Mouse (Mus musculus) embryonic facial prominence, embryonic 10.5 days (tissue): ENCODE measurements around the gene Cib1. TPM values are rescaled to one million over a fixed set of nuclear protein-coding genes. Genes with fewer than 3 reads are reported as not detected.
A peak's percentile ranks its signal among the peaks of the same experiment; 100 is the strongest.

ENCODE experiments used
- DNase-seq: peaks from one replicate; pipeline ENCODE4 v3.0.0-alpha.2; 2017; ENCODE audit warnings: low spot score
- H3K27ac ChIP-seq: fragments of 300-500 bp; sonication (generic); replicated peaks from 2 replicates; pipeline ENCODE4 v1.5.1; 2016; ENCODE audit warnings: mild to moderate bottlenecking
- H3K27me3 ChIP-seq: fragments of 300-500 bp; sonication (generic); replicated peaks from 2 replicates; pipeline ENCODE4 v1.6.1; 2016; ENCODE audit warnings: low read depth, mild to moderate bottlenecking; ENCODE audit not compliant: poor library complexity, severe bottlenecking
- H3K36me3 ChIP-seq: fragments of 300-500 bp; sonication (generic); replicated peaks from 2 replicates; pipeline ENCODE4 v1.6.1; 2016; ENCODE audit warnings: mild to moderate bottlenecking, moderate library complexity
- H3K4me1 ChIP-seq: fragments of 300-500 bp; sonication (generic); 2 replicates; pipeline ENCODE4 v1.6.1; 2016
- H3K4me3 ChIP-seq: fragments of 300-500 bp; sonication (generic); 2 replicates; pipeline ENCODE4 v1.5.1; 2016; ENCODE audit warnings: mild to moderate bottlenecking, moderate library complexity
- H3K9me3 ChIP-seq: fragments of 300-500 bp; sonication (generic); 2 replicates; pipeline ENCODE4 v1.6.1; 2016; ENCODE audit warnings: mild to moderate bottlenecking
- WGBS: fragments of 180-500 bp; shearing (Covaris S2); methylation state at CpG from one replicate; pipeline ENCODE4 v1.1.7; 2016; 5-methylcytosine and 5-hydroxymethylcytosine counted together
- polyA plus RNA-seq: library from polyadenylated mRNA; unstranded; fragments of >200 nt; fragmentation: Nextera tagmentation; extraction: Ambion mirVana; gene quantifications from 2 replicates; pipeline ENCODE4 v1.2.1, GENCODE M21; 2016

The Cib1 gene
- polyA plus RNA-seq, 1 experiment from 2014 or later: 70.8 TPM

GRCm38 (mm10) chr7:80205705-80206589 lies 26.7 kb downstream of the Cib1 start:
- H3K4me3 ChIP-seq: no peak overlapping the region
- peaks cover 85% of the 10 kb centered on the region for H3K4me1 ChIP-seq
- WGBS: 85% methylated on average over 12 of the region's 12 CpGs
- no peaks in the 10 kb centered on the region for H3K9me3 ChIP-seq
- 0 out of 2 replicates have a peak overlapping the region, but pooled peaks have one; percentile 8 for H3K27ac ChIP-seq
- H3K27me3 ChIP-seq: no peaks in the 10 kb centered on the region
- peaks cover 19% of the 10 kb centered on the region for H3K36me3 ChIP-seq
- no peak for DNase-seq

DNA sequence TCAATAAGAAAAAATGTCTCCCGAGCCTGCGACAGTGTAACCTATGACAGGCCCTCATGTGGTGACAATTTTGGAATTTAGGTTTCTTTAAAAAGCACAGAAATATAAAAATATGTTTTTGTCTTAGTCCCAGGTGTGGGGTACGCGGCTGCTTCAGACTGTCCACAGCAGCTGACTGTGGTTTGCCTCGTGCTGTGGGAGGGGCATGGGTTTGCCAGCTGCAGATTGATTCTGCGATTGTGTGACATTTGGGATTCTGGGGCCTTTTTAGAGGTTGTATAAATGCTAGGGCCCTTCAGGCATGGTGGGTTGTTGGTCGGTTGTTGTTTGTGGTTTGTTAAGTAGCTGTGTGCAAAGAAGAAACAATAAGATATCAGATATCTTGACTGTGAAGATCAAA lies 27.7 kb downstream of the Cib1 start:
- Histone ChIP-seq H3K9me3 (no peaks in the 10 kb centered on the region), H3K27ac (no peak overlapping the region), H3K36me3 (peaks cover 20% of the 10 kb centered on the region), H3K4me1 (peaks cover 93% of the 10 kb centered on the region), H3K27me3 (no peaks in the 10 kb centered on the region), H3K4me3 (no peak overlapping the region)
- DNase-seq: no peak
- 84% methylated on average over 7 of the region's 7 CpGs for WGBS

DNA sequence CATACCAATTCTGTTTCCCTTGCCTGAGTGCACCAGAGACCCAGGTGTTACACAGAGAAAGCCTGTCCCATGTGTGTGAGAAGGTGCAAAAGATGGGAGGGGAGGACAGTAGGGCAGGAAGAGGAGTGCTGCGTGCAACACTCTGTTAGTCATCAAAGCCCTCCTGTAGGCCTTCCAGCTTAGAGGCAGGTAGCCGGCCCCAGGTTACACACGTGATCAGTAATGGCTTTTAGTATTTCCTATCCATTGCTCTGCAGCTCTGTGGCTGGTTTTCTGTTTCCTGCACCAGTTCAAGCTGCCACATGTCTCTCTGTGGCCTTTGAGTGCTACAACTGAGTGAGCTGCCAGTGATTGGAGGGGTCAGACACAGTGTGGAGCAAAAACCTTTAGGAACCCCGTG lies 28.3 kb downstream of the Cib1 start:
- Histone ChIP-seq H3K36me3 (peaks cover 20% of the 10 kb centered on the region), H3K27ac (no peak overlapping the region), H3K4me1 (peaks cover 93% of the 10 kb centered on the region), H3K9me3 (no peaks in the 10 kb centered on the region), H3K27me3 (no peaks in the 10 kb centered on the region), H3K4me3 (no peak overlapping the region)
- WGBS: 88% methylated on average over 4 of the region's 4 CpGs
- no peak for DNase-seq

DNA sequence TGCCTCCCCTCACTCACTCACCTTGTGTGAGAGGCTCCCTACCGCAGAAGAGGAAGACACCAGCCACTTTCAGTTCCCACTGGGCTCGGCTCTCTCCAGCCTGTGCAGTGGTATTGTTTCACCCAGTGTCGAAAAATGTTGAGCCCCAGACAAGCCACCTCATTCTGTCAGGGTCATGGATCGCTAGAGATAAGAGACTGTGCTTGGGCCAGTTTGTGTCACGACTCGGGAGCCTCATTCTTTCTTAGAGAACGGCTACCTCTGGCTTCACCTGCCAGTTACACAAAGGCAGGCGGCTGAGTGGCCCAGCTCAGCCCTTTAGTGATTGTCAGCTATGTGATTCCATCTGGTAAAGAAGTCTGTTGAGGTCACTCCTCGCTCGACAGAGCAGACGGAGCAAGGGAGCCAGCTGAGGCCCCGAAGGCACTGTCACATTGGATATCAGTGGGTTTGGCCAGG lies 28.9 kb downstream of the Cib1 start:
- Histone ChIP-seq H3K27ac (0 out of 2 replicates have a peak overlapping the region, but pooled peaks have one; percentile 14), H3K9me3 (no peaks in the 10 kb centered on the region), H3K36me3 (peaks cover 20% of the 10 kb centered on the region), H3K4me1 (peaks cover 93% of the 10 kb centered on the region), H3K27me3 (no peaks in the 10 kb centered on the region), H3K4me3 (no peak overlapping the region)
- DNase-seq: no peak
- 63% methylated on average over 12 of the region's 12 CpGs for WGBS

- WGBS: 88% methylated on average over 5 of the region's 5 CpGs
- 0 out of 2 replicates have a peak overlapping the region, but pooled peaks have one; percentile 27 for H3K27ac ChIP-seq
- H3K36me3 ChIP-seq: peaks cover 20% of the 10 kb centered on the region
- no peak for DNase-seq
- peaks cover 92% of the 10 kb centered on the region for H3K4me1 ChIP-seq
- no peak overlapping the region for H3K4me3 ChIP-seq
- no peaks in the 10 kb centered on the region for H3K9me3 ChIP-seq
- no peaks in the 10 kb centered on the region for H3K27me3 ChIP-seq
These were observed 29.7 kb downstream of the Cib1 start for GRCm38 (mm10) chr7:80202961-80203360.

DNA sequence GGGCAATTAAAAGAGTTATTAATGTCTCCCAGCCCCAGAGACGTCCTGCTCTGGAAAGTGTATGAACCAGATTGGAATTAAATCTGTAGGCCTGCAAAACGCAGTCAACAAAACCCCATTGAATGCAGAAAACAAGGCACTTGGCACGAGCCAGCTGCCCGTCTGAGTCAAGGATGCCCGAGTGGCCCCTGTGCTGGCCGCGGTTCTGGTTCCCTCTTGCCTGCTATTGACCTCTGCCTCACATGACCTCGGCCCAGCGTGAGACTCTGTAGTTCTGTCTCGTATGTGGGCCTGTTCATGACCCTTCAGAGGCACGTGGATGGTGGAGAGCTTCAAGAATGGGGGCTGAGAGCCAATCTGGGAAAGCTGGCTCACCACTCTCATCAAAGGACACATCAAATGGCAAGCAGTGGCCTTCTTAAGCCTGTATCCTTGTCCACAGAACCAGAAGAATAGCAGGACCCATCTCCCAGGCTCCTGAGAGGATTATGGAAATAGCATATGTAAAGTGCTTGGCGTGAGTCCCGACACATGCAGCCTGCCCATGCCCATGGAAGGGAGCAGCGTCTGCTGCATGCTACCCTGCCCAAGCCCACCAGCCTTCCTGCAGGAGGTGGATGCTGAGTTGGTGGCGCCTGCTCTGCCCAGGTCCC lies 30.6 kb downstream of the Cib1 start:
- Histone ChIP-seq H3K9me3 (no peaks in the 10 kb centered on the region), H3K36me3 (peaks cover 20% of the 10 kb centered on the region), H3K27ac (no peak overlapping the region), H3K4me1 (peaks cover 92% of the 10 kb centered on the region), H3K27me3 (no peaks in the 10 kb centered on the region), H3K4me3 (no peak overlapping the region)
- 89% methylated on average over 15 of the region's 15 CpGs for WGBS
- no peak for DNase-seq

- no peak overlapping the region for H3K27ac ChIP-seq
- WGBS: 90% methylated on average over 5 of the region's 5 CpGs
- no peaks in the 10 kb centered on the region for H3K9me3 ChIP-seq
- no peak overlapping the region; the same call in 1 of the 2 replicates for H3K4me3 ChIP-seq
- peaks cover 84% of the 10 kb centered on the region for H3K4me1 ChIP-seq
- no peak for DNase-seq
- no peaks in the 10 kb centered on the region for H3K27me3 ChIP-seq
- peaks cover 20% of the 10 kb centered on the region for H3K36me3 ChIP-seq
These were observed 31.6 kb downstream of the Cib1 start for GRCm38 (mm10) chr7:80200963-80201539.

DNA sequence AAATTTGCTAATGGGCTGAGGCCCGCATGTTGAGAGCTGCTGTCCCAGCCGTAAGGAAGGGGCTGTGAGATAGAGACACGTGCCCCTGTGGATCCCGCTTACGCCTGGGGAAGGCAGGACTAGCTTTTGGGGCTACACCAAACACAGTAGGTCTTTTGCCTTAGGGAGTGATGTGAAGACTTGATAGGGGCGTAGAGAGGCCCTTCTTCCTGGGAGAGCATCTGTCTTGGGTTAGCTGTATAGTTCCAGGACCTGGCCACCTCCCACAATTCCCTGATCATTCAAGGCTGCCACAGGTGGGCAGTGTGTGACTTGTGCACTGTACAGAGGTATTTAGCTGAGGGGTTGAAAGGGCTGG lies 32.0 kb downstream of the Cib1 start:
- Histone ChIP-seq H3K4me3 (no peak overlapping the region; the same call in 1 of the 2 replicates), H3K27me3 (no peaks in the 10 kb centered on the region), H3K4me1 (peaks cover 79% of the 10 kb centered on the region), H3K9me3 (no peaks in the 10 kb centered on the region), H3K27ac (no peak overlapping the region), H3K36me3 (peaks cover 20% of the 10 kb centered on the region)
- DNase-seq: no peak
- 88% methylated on average over 6 of the region's 6 CpGs for WGBS

DNA sequence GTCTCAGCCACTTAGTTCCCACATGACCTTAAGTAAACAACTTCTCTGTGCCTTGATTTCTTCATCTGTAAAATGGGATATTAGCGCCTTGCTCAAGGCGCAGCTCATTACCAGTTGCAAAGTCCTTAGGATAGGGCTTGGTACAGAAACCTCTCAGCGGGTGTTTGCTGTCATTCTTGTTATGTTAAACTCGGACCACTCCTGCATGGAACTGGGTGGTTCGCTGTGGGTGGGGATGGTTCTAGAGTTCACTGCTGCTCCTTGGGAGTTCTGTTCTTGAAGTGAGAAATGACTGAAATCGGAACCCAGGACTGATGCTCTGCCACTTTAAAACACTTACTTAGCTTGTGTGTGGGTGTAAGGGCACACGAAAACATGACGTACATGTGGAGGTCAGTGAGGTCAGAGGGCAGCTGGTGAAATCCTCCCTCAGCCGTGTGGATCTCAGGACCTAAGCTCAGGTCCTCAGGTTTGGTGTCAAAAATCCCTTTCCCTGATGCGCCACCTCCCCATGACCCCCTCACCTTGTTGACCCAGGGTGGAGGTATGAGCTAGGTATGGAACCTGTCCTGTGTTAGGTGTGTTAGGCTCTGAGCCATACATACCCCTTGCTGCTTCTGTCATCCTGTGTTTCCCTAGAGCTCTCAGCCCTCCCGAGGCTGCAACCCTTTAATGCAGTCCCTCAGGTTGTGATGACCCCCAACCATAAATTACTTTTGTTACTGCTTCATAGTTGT lies 32.6 kb downstream of the Cib1 start:
- no peak for DNase-seq
- H3K27ac ChIP-seq: no peak overlapping the region
- H3K4me3 ChIP-seq: peak overlapping the region; percentile 79
- no peaks in the 10 kb centered on the region for H3K27me3 ChIP-seq
- H3K36me3 ChIP-seq: peaks cover 20% of the 10 kb centered on the region
- 71% methylated on average over 11 of the region's 11 CpGs for WGBS
- H3K9me3 ChIP-seq: no peaks in the 10 kb centered on the region
- peaks cover 74% of the 10 kb centered on the region for H3K4me1 ChIP-seq

- Histone ChIP-seq H3K4me1 (peaks cover 68% of the 10 kb centered on the region), H3K36me3 (peaks cover 20% of the 10 kb centered on the region), H3K27ac (peak overlapping the region; percentile 97), H3K27me3 (no peaks in the 10 kb centered on the region), H3K9me3 (no peaks in the 10 kb centered on the region), H3K4me3 (peak overlapping the region; percentile 79)
- WGBS: 30% methylated on average over 6 of the region's 6 CpGs
- DNase-seq: no peak
These were observed 33.3 kb downstream of the Cib1 start for GRCm38 (mm10) chr7:80199286-80199685.

DNA sequence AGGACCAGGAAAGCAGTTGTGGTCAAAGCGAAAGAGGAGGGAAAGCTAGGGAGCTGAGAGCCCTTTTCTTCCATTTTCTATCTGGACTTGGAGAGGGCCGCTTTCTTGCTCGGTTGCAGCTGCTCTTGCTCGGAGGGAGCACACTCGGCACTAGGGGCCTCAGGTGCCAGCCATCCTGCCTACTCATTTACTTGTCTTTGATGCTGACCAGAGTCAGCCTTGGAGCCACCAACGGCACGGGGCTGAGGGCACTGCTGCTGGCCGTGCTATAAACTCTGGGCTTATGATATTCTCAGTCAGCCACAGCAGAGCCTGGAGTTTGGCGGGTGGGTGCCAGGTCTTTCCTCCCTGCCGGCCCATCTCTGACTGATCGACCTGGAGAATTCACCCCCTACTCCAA lies 33.8 kb downstream of the Cib1 start:
- peak; percentile 52 for DNase-seq
- Histone ChIP-seq H3K27ac (peak overlapping the region; percentile 97), H3K27me3 (no peaks in the 10 kb centered on the region), H3K9me3 (no peaks in the 10 kb centered on the region), H3K4me3 (peak overlapping the region; percentile 79), H3K4me1 (peaks cover 64% of the 10 kb centered on the region), H3K36me3 (peaks cover 20% of the 10 kb centered on the region)
- 3% methylated on average over 11 of the region's 11 CpGs for WGBS
